Mouse (Mus musculus): ENCODE measurements around the gene Dab2ip.

DNA sequence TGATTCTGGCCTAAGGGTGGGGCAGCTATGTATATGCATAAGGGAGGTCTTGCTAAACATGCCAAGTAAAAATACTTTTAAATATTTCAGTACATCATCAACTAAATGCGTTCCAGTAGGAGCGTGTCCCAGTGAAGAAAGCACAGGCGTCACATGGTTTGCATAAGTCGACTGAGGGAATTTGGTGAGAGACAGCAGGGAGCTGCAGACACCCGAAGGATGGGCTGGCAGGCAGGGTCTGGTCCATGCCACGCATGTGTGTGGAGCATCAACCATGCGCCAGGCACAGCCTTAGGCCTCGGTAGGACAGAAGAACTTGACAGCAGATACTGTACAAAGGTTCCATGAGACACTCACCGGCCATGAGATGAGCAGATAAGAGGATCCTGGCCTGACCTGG lies 218.9 kb downstream of the Dab2ip start:
- TF ChIP-seq CTCF (IDR thresholded peaks at IDR 0.05; ENCODE audit: low read depth, low read length) (no peak), POLR2A (IDR thresholded peaks at IDR 0.05; ENCODE audit: extremely low read depth, insufficient read depth, low read length) (no peak)

All from liver, adult 2 months (tissue).